Mouse (Mus musculus): ENCODE data around the gene Llgl2.

GRCm38 (mm10) chr11:115803072-115803709 lies 20.7 kb upstream of the Llgl2 start:
- no peak for TF ChIP-seq CTCF (IDR thresholded peaks at IDR 0.05; ENCODE audit: low read depth, low read length)
- no peak for TF ChIP-seq POLR2AphosphoS5 (IDR thresholded peaks at IDR 0.05; ENCODE audit: insufficient replicate concordance, low read depth, low read length)
- no peak for TF ChIP-seq GATA1 (IDR thresholded peaks at IDR 0.05; ENCODE audit: borderline replicate concordance, low read length)

Data from G1E (cell line).